Mouse (Mus musculus) neural tube, embryonic 10.5 days (tissue): ENCODE measurements around the gene Ogfod1.

Experiments used
- DNase-seq: peaks from one replicate; pipeline ENCODE4 v3.0.0-alpha.2; 2017; ENCODE audit warnings: low spot score; ENCODE audit errors: extremely low spot score

The Ogfod1 gene

GRCm38 (mm10) chr8:94068793-94069192, 31.8 kb downstream of the Ogfod1 start:
- no peak for DNase-seq

- DNase-seq = no peak
Measured at GRCm38 (mm10) chr8:94076461-94077192, 39.6 kb downstream of the Ogfod1 start.

GRCm38 (mm10) chr8:94087964-94088363, 51.0 kb downstream of the Ogfod1 start:
- no peak for DNase-seq

- DNase-seq = no peak
Measured at GRCm38 (mm10) chr8:94089715-94090114, 52.7 kb downstream of the Ogfod1 start.

GRCm38 (mm10) chr8:94092848-94093247, 55.9 kb downstream of the Ogfod1 start:
- no peak for DNase-seq

GRCm38 (mm10) chr8:94094281-94094680, 57.3 kb downstream of the Ogfod1 start:
- no peak for DNase-seq

GRCm38 (mm10) chr8:94098081-94098974, 61.3 kb downstream of the Ogfod1 start, which contains the start of gene Bbs2:
Bbs2 (minus strand) TSS chr8:94098928.
- peak; percentile 98 for DNase-seq

GRCm38 (mm10) chr8:94098996-94099395, 62.0 kb downstream of the Ogfod1 start:
- no peak for DNase-seq

- no peak for DNase-seq
Measured at GRCm38 (mm10) chr8:94104146-94104545, 67.1 kb downstream of the Ogfod1 start.

GRCm38 (mm10) chr8:94107871-94108270, 70.9 kb downstream of the Ogfod1 start:
- no peak for DNase-seq

GRCm38 (mm10) chr8:94109396-94109795, 72.4 kb downstream of the Ogfod1 start:
- DNase-seq = no peak

GRCm38 (mm10) chr8:94109835-94110234, 72.8 kb downstream of the Ogfod1 start:
- no peak for DNase-seq

- no peak for DNase-seq
Measured at GRCm38 (mm10) chr8:94110526-94111177, 73.7 kb downstream of the Ogfod1 start.

GRCm38 (mm10) chr8:94113435-94113834, 76.4 kb downstream of the Ogfod1 start:
- DNase-seq = no peak

GRCm38 (mm10) chr8:94113972-94114371, 77.0 kb downstream of the Ogfod1 start:
- no peak for DNase-seq
